Mouse (Mus musculus) B cell, adult 67 days (primary cell): Measurements from ENCODE around the gene Klhdc8b. TPM values are rescaled to one million over a fixed set of nuclear protein-coding genes. Genes with fewer than 3 reads are reported as not detected.

Experiments
- total RNA-seq, 2 experiments: library from RNA; stranded (reverse); gene quantifications; 4 replicates each; pipeline ENCODE4 v1.2.4; 2023

The Klhdc8b gene
- 1 to 10 TPM; 1.8 to 4.3 TPM for total RNA-seq

GRCm38 (mm10) chr9:108461181-108461631, at the start of gene Klhdc8b:
Gene Klhdc8b (minus strand): TSS chr9:108461581.

DNA sequence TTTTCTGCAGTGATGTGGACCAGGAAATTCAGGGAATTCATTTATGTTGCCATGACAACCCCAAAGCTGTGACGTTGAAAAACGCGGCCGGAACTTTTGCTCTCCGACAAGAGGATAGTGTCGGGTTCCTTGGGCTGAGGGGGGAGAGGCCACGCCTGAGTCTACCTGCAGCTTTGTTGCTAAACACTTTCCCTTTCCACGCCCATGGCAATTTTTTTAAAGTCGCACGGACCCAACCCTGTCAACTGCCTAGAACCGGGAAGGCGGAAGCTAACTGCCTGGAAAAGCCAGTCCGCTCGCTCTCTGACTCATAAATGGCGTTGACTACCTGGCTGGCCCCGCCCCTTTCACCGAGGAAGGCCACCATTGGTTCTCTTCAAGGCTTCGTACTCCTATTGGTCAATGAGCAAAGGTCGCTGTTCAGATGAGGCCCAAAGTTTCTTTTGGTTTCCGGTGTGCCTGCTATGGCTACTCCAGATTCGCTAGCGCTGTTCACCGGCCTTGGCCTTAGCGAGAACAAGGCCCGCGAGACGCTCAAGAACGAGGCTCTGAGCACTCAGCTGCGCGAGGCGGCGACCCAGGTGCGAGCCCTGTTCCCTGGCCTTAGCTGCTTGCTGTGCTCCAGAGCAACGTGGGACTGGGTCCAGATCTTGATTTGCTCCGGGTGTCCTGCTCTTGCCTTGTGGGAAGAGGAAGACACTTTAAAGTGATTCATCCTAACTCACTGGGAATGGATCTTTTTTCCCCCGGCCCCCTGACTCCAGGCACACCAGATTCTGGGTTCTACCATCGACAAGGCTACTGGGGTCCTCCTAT, 46.4 kb upstream of the Klhdc8b start, which contains the start of gene Qars:
Gene Qars, plus strand, starts transcription at position 88 of the 816 bp plus-strand sequence.

GRCm38 (mm10) chr9:108490559-108491285, 29.3 kb upstream of the Klhdc8b start, which contains the start of gene Usp19:
Gene Usp19 (plus strand): TSS chr9:108490602.

DNA sequence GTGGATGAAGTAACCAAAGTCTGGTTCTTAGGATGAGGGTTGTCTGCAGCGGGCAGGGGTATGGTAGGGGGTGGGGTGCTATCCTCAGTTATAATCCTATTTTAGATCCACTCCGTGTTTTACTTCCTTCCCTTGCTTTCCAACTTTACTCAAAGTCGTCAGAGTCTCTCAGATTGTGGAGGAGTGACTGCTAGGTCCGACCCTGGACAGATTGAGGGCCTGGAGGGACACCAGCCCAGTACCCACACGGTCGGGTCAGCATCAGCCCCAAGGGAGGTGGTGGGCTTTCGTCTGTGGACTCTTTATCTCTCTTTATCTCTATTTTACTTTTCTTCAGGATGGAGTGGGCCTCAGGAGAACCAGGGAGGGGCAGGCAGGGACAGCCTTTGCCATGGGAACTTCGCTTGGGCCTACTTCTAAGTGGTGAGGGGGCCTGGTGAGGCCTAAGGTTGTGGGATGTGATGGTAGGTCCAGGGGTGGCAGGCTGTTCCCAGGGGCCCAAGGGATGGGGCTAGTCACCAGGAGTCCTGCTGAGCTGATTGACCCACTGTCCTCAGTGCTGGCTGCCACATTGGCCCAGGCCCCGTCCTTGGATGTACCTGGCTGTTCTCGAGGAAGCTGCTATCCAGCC, 18.5 kb upstream of the Klhdc8b start, which contains the start of gene Lamb2:
Gene Lamb2, plus strand, starts transcription at position 16 of the 631 bp plus-strand sequence.

GRCm38 (mm10) chr9:108460319-108461178, 832 bp downstream of the Klhdc8b start, which contains the start of gene Ccdc71:
Gene Ccdc71 (plus strand): TSS chr9:108460527.

DNA sequence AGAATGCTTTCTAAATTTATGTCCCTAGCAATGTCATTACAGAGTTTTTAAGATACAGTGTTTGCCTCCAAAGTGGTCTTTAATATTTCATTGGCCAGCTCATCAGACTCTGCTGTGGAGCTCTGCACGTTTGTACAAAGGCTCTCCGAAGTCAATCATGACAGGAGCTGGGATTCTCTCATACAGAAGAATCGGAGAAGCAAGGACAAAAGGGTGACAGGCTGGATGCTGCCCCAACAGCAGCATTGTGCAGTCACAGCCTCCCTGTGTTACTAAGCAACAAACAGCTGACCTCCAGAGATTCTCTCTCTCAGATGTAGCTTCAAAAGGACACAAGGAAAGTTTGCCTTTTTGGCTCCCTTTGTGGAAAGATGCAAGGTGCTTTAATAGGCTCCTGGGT, 25.2 kb downstream of the Klhdc8b start, which contains the start of gene BC048562:
Gene BC048562, plus strand, starts transcription at position 301 of the 400 bp plus-strand sequence.

DNA sequence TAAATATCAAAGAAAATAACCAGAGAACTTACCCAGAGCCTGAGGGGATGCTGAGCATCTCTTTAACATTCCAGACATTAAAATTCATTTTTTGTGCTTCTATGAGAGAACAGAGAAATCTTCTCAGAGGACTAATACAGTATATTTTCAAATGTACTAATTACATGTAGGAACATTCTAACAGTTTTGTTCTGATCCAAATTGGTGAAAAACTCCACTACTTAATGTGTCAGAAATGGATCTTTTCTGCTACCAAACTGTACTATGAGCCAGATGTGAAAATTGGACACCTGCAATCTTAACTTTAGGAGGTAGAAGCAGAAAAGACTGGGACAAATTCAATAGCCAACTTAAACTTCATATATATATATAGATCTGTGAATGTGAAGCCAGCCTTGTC, 33.0 kb downstream of the Klhdc8b start, which contains the start of gene Ccdc36:
Gene Ccdc36, minus strand, starts transcription at position 101 of the 400 bp plus-strand sequence.

Other genes with a start within 250 kb of the Klhdc8b start
- 10 to 100 TPM; 27.1 to 28.0 TPM for gene Dag1, start 197.6 kb downstream of the Klhdc8b start, total RNA-seq
- gene Nicn1, start 171.2 kb downstream of the Klhdc8b start, total RNA-seq: 10 to 100 TPM; 12.1 to 14.2 TPM
- 1 to 10 TPM; 3.9 to 4.1 TPM for gene Amt, start 164.7 kb downstream of the Klhdc8b start, total RNA-seq
- 100 to 1,000 TPM; 448 to 467 TPM for gene Rhoa, start 155.5 kb downstream of the Klhdc8b start, total RNA-seq
- 10 to 100 TPM in 1 of 2 experiments, 1 to 10 TPM in 1; 9.3 to 13.8 TPM for gene Tcta, start 155.4 kb downstream of the Klhdc8b start, total RNA-seq
- gene Gpx1, start 122.7 kb downstream of the Klhdc8b start, total RNA-seq: 100 to 1,000 TPM; 346 to 355 TPM
- gene Usp4, start 113.7 kb downstream of the Klhdc8b start, total RNA-seq: 100 to 1,000 TPM; 185 to 198 TPM
- 1 to 10 TPM; 5.7 to 7.3 TPM for gene 1700102P08Rik, start 68.8 kb downstream of the Klhdc8b start, total RNA-seq
- not detected for gene Ccdc36, start 33.1 kb downstream of the Klhdc8b start, total RNA-seq
- not detected for gene BC048562, start 25.1 kb downstream of the Klhdc8b start, total RNA-seq
- 10 to 100 TPM; 32.1 to 38.4 TPM for gene Ccdc71, start 1.1 kb downstream of the Klhdc8b start, total RNA-seq
- under 1 TPM; 0.75 to 0.89 TPM for gene Lamb2, start 18.2 kb upstream of the Klhdc8b start, total RNA-seq
- 100 to 1,000 TPM; 278 to 324 TPM for gene Usp19, start 29.0 kb upstream of the Klhdc8b start, total RNA-seq
- 100 to 1,000 TPM; 215 TPM for gene Qars, start 46.1 kb upstream of the Klhdc8b start, total RNA-seq
- gene Qrich1, start 55.2 kb upstream of the Klhdc8b start, total RNA-seq: 100 to 1,000 TPM; 219 to 230 TPM
- gene Impdh2, start 98.7 kb upstream of the Klhdc8b start, total RNA-seq: 100 to 1,000 TPM; 197 to 211 TPM
- gene Ndufaf3, start 105.9 kb upstream of the Klhdc8b start, total RNA-seq: 10 to 100 TPM; 31.6 to 37.6 TPM
- gene Dalrd3, start 108.3 kb upstream of the Klhdc8b start, total RNA-seq: 100 to 1,000 TPM in 1 of 2 experiments, 10 to 100 TPM in 1; 93.3 to 117 TPM
- 10 to 100 TPM; 42.2 to 42.9 TPM for gene Wdr6, start 117.2 kb upstream of the Klhdc8b start, total RNA-seq
- 1 to 10 TPM; 3.0 to 6.8 TPM for gene P4htm, start 136.1 kb upstream of the Klhdc8b start, total RNA-seq
- gene Arih2, start 187.8 kb upstream of the Klhdc8b start, total RNA-seq: 100 to 1,000 TPM; 135 to 144 TPM
- gene Slc25a20, start 200.5 kb upstream of the Klhdc8b start, total RNA-seq: 10 to 100 TPM; 17.3 to 20.1 TPM
- 10 to 100 TPM; 12.1 to 12.7 TPM for gene Prkar2a, start 227.7 kb upstream of the Klhdc8b start, total RNA-seq